Mouse (Mus musculus): ENCODE results near the gene Rev1. TPM values are rescaled to one million over a fixed set of nuclear protein-coding genes. Genes with fewer than 3 reads are reported as not detected.

Rev1 gene
- polyA plus RNA-seq, 1 experiment from 2014 or later, result 20.4 TPM

GRCm38 (mm10) chr1:38012104-38012503 lies 117.5 kb downstream of the Rev1 start:
- Histone ChIP-seq H3K4me3 (ENCODE audit: low read depth, low read length) (no peak overlapping the region), H3K9ac (ENCODE audit: low read depth, low read length) (no peak overlapping the region), H3K4me2 (no peak overlapping the region), H3K36me3 (ENCODE audit: control insufficient read depth, insufficient read depth, low read length) (no peaks in the 10 kb centered on the region), H3K9me3 (replicated peaks; ENCODE audit: control insufficient read depth, low read length) (no peaks in the 10 kb centered on the region), H3K27ac (ENCODE audit: low read depth, low read length) (peak overlapping the region; percentile 50; the same call in 1 of the 2 replicates), H3K27me3 (ENCODE audit: control insufficient read depth, insufficient read depth, low read length) (no peaks in the 10 kb centered on the region), H3K4me1 (ENCODE audit: control insufficient read depth, insufficient read depth, low read length) (0 out of 2 replicates have a peak, but pooled peaks cover 3% of the 10 kb centered on the region)
- WGBS (ENCODE audit: insufficient replicate concordance), result 73% methylated on average over 3 of the region's 3 CpGs
- no peak for ATAC-seq (replicated peaks; ENCODE audit: insufficient number of reproducible peaks, low FRiP score, low TSS enrichment)

DNA sequence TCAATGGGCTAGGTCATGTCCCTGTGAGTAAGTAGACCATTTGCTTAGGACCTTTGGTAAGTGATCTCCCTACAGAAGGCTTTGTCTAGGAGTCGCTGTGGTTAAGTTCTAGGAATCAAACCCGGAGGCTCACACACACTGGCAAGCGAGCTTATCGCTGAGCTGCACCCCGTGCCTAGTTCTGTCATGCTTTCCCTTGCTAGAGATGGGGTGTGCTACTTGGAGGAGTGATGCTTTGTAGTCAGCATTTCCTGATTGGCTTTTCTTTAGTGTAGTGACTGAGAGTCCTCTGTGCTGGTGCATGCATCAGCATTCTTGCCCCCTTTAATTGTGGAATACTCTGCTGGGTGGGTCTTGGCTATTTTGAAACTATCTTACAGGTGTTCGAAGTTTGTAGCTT lies 118.0 kb downstream of the Rev1 start:
- ATAC-seq (replicated peaks; ENCODE audit: insufficient number of reproducible peaks, low FRiP score, low TSS enrichment), result peak; percentile 84
- Histone ChIP-seq H3K27me3 (ENCODE audit: control insufficient read depth, insufficient read depth, low read length) (no peaks in the 10 kb centered on the region), H3K36me3 (ENCODE audit: control insufficient read depth, insufficient read depth, low read length) (no peaks in the 10 kb centered on the region), H3K4me2 (no peak overlapping the region), H3K9me3 (replicated peaks; ENCODE audit: control insufficient read depth, low read length) (no peaks in the 10 kb centered on the region), H3K27ac (ENCODE audit: low read depth, low read length) (peak overlapping the region; percentile 50; the same call in 1 of the 2 replicates), H3K9ac (ENCODE audit: low read depth, low read length) (no peak overlapping the region), H3K4me3 (ENCODE audit: low read depth, low read length) (no peak overlapping the region), H3K4me1 (ENCODE audit: control insufficient read depth, insufficient read depth, low read length) (0 out of 2 replicates have a peak, but pooled peaks cover 3% of the 10 kb centered on the region)
- 62% methylated on average over 6 of the region's 6 CpGs for WGBS (ENCODE audit: insufficient replicate concordance)

- Histone ChIP-seq H3K27ac (ENCODE audit: low read depth, low read length) (no peak overlapping the region), H3K4me1 (ENCODE audit: control insufficient read depth, insufficient read depth, low read length) (0 out of 2 replicates have a peak, but pooled peaks cover 3% of the 10 kb centered on the region), H3K4me3 (ENCODE audit: low read depth, low read length) (no peak overlapping the region), H3K9me3 (replicated peaks; ENCODE audit: control insufficient read depth, low read length) (no peaks in the 10 kb centered on the region), H3K36me3 (ENCODE audit: control insufficient read depth, insufficient read depth, low read length) (no peaks in the 10 kb centered on the region), H3K4me2 (no peak overlapping the region), H3K27me3 (ENCODE audit: control insufficient read depth, insufficient read depth, low read length) (no peaks in the 10 kb centered on the region), H3K9ac (ENCODE audit: low read depth, low read length) (no peak overlapping the region)
- ATAC-seq (replicated peaks; ENCODE audit: insufficient number of reproducible peaks, low FRiP score, low TSS enrichment), result no peak
- 72% methylated on average over 3 of the region's 3 CpGs for WGBS (ENCODE audit: insufficient replicate concordance)
Measured at GRCm38 (mm10) chr1:38006741-38007140, 122.9 kb downstream of the Rev1 start.

GRCm38 (mm10) chr1:38003046-38003445 lies 126.6 kb downstream of the Rev1 start:
- H3K27ac ChIP-seq (ENCODE audit: low read depth, low read length), result no peak overlapping the region
- 90% methylated on average over 3 of the region's 3 CpGs for WGBS (ENCODE audit: insufficient replicate concordance)
- ATAC-seq (replicated peaks; ENCODE audit: insufficient number of reproducible peaks, low FRiP score, low TSS enrichment), result no peak
- H3K4me1 ChIP-seq (ENCODE audit: control insufficient read depth, insufficient read depth, low read length), result peaks cover 8% of the 10 kb centered on the region; the same call in 1 of the 2 replicates
- H3K4me3 ChIP-seq (ENCODE audit: low read depth, low read length), result no peak overlapping the region
- H3K9ac ChIP-seq (ENCODE audit: low read depth, low read length), result no peak overlapping the region
- H3K36me3 ChIP-seq (ENCODE audit: control insufficient read depth, insufficient read depth, low read length), result no peaks in the 10 kb centered on the region
- no peak overlapping the region for H3K4me2 ChIP-seq
- H3K9me3 ChIP-seq (replicated peaks; ENCODE audit: control insufficient read depth, low read length), result no peaks in the 10 kb centered on the region
- no peaks in the 10 kb centered on the region for H3K27me3 ChIP-seq (ENCODE audit: control insufficient read depth, insufficient read depth, low read length)

Other genes starting within 250 kb of the Rev1 start
- 15.9 and 16.4 TPM in 2 replicates for gene Mitd1, start 239.4 kb downstream of the Rev1 start, polyA plus RNA-seq (2014; fragmentation: Nextera tagmentation; extraction: Ambion mirVana)
- gene Mrpl30, start 239.3 kb downstream of the Rev1 start, polyA plus RNA-seq (2014; fragmentation: Nextera tagmentation; extraction: Ambion mirVana), result 260 and 280 TPM in 2 replicates
- gene Lyg2, start 213.3 kb downstream of the Rev1 start, polyA plus RNA-seq (2014; fragmentation: Nextera tagmentation; extraction: Ambion mirVana), result not detected in 2 replicates
- not detected in 2 replicates for gene Lyg1, start 172.0 kb downstream of the Rev1 start, polyA plus RNA-seq (2014; fragmentation: Nextera tagmentation; extraction: Ambion mirVana)
- gene Txndc9, start 131.9 kb downstream of the Rev1 start, polyA plus RNA-seq (2014; fragmentation: Nextera tagmentation; extraction: Ambion mirVana), result 120 and 126 TPM in 2 replicates
- gene Eif5b, start 131.8 kb downstream of the Rev1 start, polyA plus RNA-seq (2014; fragmentation: Nextera tagmentation; extraction: Ambion mirVana), result 24.6 and 27.2 TPM in 2 replicates

Measured in heart, embryonic 11.5 days (tissue).